Mouse (Mus musculus): ENCODE measurements around the gene Gm20708.

DNA sequence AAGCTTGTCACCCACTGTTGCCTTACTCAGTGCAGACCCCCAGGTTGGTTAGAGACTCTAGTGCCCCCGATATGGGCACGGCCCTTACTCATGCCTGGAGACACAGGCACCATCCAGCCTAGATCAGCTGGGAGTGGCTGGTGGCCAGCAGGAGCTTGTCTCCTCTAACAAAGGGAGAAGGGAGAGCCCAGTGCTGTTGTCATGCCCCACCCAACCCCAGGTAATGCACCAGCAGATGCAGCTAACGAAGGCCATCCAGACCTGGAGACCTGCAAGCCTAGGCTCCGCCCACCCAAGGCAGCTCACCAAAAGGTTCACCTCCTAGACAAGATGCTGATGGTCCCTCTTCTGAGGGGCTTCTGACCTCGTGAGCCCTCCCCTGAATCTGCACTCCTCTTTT is 44.1 kb upstream of the Gm20708 start:
- TF ChIP-seq POLR2A (IDR thresholded peaks at IDR 0.05; ENCODE audit: insufficient read depth, low read depth, low read length) = no peak
- no peak for TF ChIP-seq CTCF (IDR thresholded peaks at IDR 0.05; ENCODE audit: insufficient read depth, low read depth, low read length)
